Mouse (Mus musculus): ENCODE results near the gene Edaradd. TPM values are rescaled to one million over a fixed set of nuclear protein-coding genes. Genes with fewer than 3 reads are reported as not detected.

Edaradd gene
- total RNA-seq (2021) (under 1 TPM; 0.05 to 0.09 TPM), polyA plus RNA-seq (2012; rRNA removed) (0.08 and 0.09 TPM in 2 replicates)
- long read RNA-seq, partial matches to known transcripts: 0 of 1 reads
- long read RNA-seq, other reads (novel, unspliced or antisense): 1 of 1 reads

DNA sequence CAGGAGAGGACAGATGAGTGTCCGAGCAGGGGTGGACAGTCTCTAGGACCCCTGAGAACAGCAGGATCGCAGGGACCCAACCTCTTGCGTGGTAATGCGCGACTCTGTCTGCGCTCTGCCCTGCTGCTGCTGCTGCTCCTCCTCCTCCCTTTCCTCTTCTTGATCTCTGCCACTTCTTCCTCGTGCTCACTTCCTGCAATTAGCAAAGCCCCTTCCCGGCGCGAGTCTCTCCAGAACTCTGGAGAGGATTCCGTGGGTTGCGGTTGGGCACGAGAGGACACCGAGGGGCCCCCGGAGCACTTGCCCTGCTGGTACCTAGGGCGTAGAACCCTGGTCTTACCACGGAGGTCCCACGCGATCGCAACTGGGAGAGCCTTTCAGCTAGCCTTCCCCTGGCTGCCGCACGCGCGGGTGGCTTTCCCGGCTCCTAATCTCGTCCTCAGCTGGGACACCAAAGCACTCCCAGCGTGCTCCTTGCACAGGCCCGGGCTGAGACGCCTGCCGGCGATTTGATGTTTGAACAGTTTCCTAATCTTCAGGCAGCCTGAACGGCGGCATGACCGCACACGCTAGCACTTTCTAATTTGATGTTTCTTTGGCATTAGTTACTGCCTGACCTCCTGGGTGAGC is at the start of gene Edaradd:
Edaradd (minus strand) TSS at position 484 of the 630 bp plus-strand sequence.
- 1% methylated on average over 35 of the region's 35 CpGs for whole genome bisulfite sequencing
- Histone ChIP-seq H3K9ac (ENCODE audit: low read depth, low read length) (peak within 1 kb of the TSS; percentile 64), H3K4me1 (ENCODE audit: control insufficient read depth, insufficient read depth, low read length) (no peaks in the 10 kb centered on the region), H3K36me3 (ENCODE audit: control insufficient read depth, insufficient read depth, low read length) (no peaks in the 10 kb centered on the region), H3K79me2 (replicated peaks; ENCODE audit: control insufficient read depth, insufficient read depth, low read length) (no peaks in the 10 kb centered on the region), H3K27me3 (ENCODE audit: control insufficient read depth, insufficient read depth, low read length) (0 out of 2 replicates have a peak, but pooled peaks cover 3% of the 10 kb centered on the region), H3K4me3 (peak within 1 kb of the TSS; percentile 58), H3K27ac (no peak within 1 kb of the TSS; the same call in 1 of the 2 replicates)
- peak; percentile 59 to 64 for DNase-seq
- TF ChIP-seq EP300 (IDR thresholded peaks at IDR 0.05; ENCODE audit: insufficient read depth, low read depth, low read length) (no peak), POLR2A (IDR thresholded peaks at IDR 0.05; ENCODE audit: insufficient read depth, low read depth, low read length) (no peak), CTCF (IDR thresholded peaks at IDR 0.05) (peak; percentile 59)
- intact Hi-C loops (cut with DNase I): no loop called here

DNA sequence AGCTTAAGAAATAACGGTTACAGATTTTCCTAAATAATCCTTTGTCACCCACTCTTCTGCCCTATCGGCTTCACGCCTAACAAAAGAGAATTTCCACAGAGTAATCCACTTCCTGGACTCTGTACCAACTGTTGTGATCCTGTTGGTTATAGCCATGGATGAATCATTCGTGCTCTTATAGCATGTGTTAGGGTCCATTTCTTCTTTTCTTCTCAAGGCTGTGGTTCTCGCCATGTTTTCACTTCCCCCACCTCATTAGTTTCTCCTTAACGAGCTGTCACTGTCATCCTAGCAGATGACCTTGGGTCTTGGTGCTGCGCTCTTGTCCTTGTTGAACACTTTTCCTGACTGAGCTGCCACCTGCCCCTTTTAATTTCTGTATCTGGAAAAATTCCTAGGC is 49.5 kb upstream of the Edaradd start:
- H3K4me1 ChIP-seq (ENCODE audit: control insufficient read depth, insufficient read depth, low read length): peaks cover 5% of the 10 kb centered on the region
- H3K9ac ChIP-seq (ENCODE audit: low read depth, low read length): no peak overlapping the region
- no peak overlapping the region for H3K27ac ChIP-seq
- no peak overlapping the region for H3K4me3 ChIP-seq
- TF ChIP-seq CTCF (IDR thresholded peaks at IDR 0.05) (no peak), POLR2A (IDR thresholded peaks at IDR 0.05; ENCODE audit: insufficient read depth, low read depth, low read length) (no peak), EP300 (IDR thresholded peaks at IDR 0.05; ENCODE audit: insufficient read depth, low read depth, low read length) (no peak)
- H3K36me3 ChIP-seq (ENCODE audit: control insufficient read depth, insufficient read depth, low read length): no peaks in the 10 kb centered on the region
- intact Hi-C loops (cut with DNase I): loop anchor here (5.0 kb wide), 1 partner anchor 312 kb away; the partner anchor contains the start of gene Mtr
- H3K79me2 ChIP-seq (replicated peaks; ENCODE audit: control insufficient read depth, insufficient read depth, low read length): no peaks in the 10 kb centered on the region
- no peak for DNase-seq
- WGBS: 81% methylated on average over 7 of the region's 7 CpGs
- H3K27me3 ChIP-seq (ENCODE audit: control insufficient read depth, insufficient read depth, low read length): no peaks in the 10 kb centered on the region

DNA sequence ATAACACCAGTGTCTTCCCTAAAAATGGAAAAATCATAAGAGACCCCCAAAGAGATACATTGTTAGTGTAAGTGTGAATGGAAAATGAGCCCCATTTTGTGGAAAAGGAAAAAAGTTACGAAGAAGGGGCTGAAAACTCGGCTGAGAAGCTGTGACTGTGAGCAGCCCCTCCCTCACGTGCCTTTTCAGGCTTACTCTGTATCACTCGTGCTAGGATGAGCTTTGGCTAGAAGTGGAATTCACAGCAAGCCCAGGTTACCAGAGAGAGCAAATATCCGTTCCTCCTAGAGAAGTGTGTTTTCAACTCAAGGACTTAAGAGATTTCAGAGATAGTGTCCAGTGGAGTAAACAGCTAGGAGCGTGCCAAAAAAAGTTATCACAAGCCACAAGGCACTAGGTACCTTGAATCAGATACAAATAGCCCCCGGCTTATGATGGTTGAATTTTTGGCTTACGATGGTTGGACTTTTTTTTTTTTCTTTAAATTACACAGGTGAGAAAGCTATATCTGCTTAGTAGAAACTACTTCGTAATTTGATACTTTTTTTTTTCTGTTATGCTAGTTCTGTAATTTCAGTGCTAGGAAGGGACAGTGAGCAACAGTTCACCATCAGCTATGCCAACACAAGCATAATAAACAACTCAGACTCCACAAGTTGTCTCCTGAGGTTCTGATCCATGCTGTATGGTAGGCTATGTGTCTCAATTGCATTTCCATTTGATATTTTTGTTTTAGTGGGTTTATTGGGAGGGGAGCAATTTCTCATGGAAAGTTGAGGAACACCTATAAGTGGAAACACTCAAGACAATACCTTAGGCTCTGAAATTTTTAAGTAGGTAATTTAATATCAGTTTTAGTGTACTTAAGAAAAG is 48.6 kb upstream of the Edaradd start:
- H3K27me3 ChIP-seq (ENCODE audit: control insufficient read depth, insufficient read depth, low read length): no peaks in the 10 kb centered on the region
- no peak for DNase-seq
- no peak overlapping the region for H3K27ac ChIP-seq
- peaks cover 5% of the 10 kb centered on the region for H3K4me1 ChIP-seq (ENCODE audit: control insufficient read depth, insufficient read depth, low read length)
- no peaks in the 10 kb centered on the region for H3K79me2 ChIP-seq (replicated peaks; ENCODE audit: control insufficient read depth, insufficient read depth, low read length)
- no peak overlapping the region for H3K9ac ChIP-seq (ENCODE audit: low read depth, low read length)
- no peak overlapping the region for H3K4me3 ChIP-seq
- WGBS: 70% methylated on average over 9 of the region's 9 CpGs
- intact Hi-C loops (cut with DNase I): loop anchor here (5.0 kb wide), 1 partner anchor 312 kb away; the partner anchor contains the start of gene Mtr
- H3K36me3 ChIP-seq (ENCODE audit: control insufficient read depth, insufficient read depth, low read length): no peaks in the 10 kb centered on the region
- no peak for TF ChIP-seq POLR2A (IDR thresholded peaks at IDR 0.05; ENCODE audit: insufficient read depth, low read depth, low read length)
- no peak for TF ChIP-seq CTCF (IDR thresholded peaks at IDR 0.05)
- TF ChIP-seq EP300 (IDR thresholded peaks at IDR 0.05; ENCODE audit: insufficient read depth, low read depth, low read length): no peak

DNA sequence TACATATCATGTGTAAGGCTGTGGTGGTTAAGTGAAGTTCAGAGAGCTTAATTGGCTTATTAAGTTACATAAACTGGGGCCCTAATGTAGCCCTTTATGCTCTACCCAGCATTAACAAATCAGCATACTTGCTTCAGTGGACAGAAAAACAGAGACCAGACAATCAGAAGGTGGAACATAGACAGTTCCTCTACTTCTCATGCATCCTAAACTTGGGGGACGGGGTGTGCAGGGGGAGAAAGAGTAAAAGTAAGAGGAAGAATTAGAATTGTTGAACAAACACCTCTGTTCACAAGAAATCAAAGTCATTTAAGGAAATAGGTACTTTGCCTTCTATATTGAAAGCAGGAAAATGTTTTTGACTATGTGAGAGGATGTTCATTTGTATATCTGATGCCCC is 47.7 kb upstream of the Edaradd start:
- Histone ChIP-seq H3K36me3 (ENCODE audit: control insufficient read depth, insufficient read depth, low read length) (no peaks in the 10 kb centered on the region), H3K27me3 (ENCODE audit: control insufficient read depth, insufficient read depth, low read length) (no peaks in the 10 kb centered on the region), H3K9ac (ENCODE audit: low read depth, low read length) (no peak overlapping the region), H3K4me1 (ENCODE audit: control insufficient read depth, insufficient read depth, low read length) (peaks cover 5% of the 10 kb centered on the region), H3K79me2 (replicated peaks; ENCODE audit: control insufficient read depth, insufficient read depth, low read length) (no peaks in the 10 kb centered on the region), H3K4me3 (no peak overlapping the region), H3K27ac (no peak overlapping the region)
- DNase-seq: no peak
- intact Hi-C loops (cut with DNase I): loop anchor here (2.0 to 5.0 kb wide), 2 partner anchors 105 to 311 kb away; partner anchors contain the start of gene Mtr
- WGBS: 86% methylated on average over 1 of the region's 1 CpGs
- no peak for TF ChIP-seq POLR2A (IDR thresholded peaks at IDR 0.05; ENCODE audit: insufficient read depth, low read depth, low read length)
- no peak for TF ChIP-seq EP300 (IDR thresholded peaks at IDR 0.05; ENCODE audit: insufficient read depth, low read depth, low read length)
- no peak for TF ChIP-seq CTCF (IDR thresholded peaks at IDR 0.05)

DNA sequence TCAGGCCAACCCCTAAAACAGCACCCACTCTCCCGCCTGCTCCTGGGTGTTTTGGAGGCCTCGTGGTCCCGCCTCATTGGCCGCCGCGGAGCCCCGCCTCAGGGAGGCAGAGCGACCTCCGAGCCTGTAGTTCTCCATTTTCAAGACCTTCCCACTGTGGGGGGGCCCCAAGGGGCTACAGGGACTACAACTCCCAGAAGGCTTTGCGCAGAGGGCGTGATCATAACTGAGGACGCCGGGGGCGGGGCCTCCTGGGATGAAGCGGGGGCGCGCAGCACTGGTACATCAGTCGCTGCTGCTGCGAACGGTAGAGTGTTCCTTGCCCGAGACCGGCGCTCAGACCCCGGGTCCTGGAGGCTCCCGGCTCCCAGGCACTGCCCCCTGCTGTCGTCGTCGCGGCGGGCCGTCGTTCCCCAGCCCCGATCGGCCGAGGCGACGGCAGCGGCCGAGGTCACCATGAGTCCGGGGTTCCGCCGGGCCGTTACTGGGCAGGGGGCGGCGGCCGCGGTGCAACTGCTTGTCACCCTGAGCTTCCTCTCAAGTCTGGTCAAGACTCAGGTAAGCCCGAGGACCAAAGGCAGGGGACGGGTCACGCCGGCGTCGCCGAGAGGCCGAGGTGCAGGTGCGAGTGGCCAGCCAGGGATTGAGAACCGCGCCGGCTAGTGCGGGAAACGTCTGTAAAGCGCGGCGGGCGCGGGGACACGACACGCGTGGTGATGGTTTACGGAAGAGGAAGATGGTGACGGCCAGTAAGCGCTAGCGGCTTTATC is 45.6 kb upstream of the Edaradd start, which contains the start of gene Ero1lb:
Ero1lb (plus strand) TSS at position 254 of the 770 bp plus-strand sequence.
- Histone ChIP-seq H3K27ac (peak within 1 kb of the TSS; percentile 36; the same call in 1 of the 2 replicates), H3K4me3 (peak within 1 kb of the TSS; percentile 82)
- TF ChIP-seq POLR2A (IDR thresholded peaks at IDR 0.05; ENCODE audit: insufficient read depth, low read depth, low read length) (peak; percentile 64; the same call in 1 of the 2 replicates), EP300 (IDR thresholded peaks at IDR 0.05; ENCODE audit: insufficient read depth, low read depth, low read length) (no peak), CTCF (IDR thresholded peaks at IDR 0.05) (peak; percentile 24)

More for the DNA sequence above, 45.6 kb upstream of the Edaradd start, which contains the start of gene Ero1lb:
- Histone ChIP-seq H3K79me2 (replicated peaks; ENCODE audit: control insufficient read depth, insufficient read depth, low read length) (no peaks in the 10 kb centered on the region), H3K4me1 (ENCODE audit: control insufficient read depth, insufficient read depth, low read length) (peaks cover 5% of the 10 kb centered on the region), H3K36me3 (ENCODE audit: control insufficient read depth, insufficient read depth, low read length) (no peaks in the 10 kb centered on the region), H3K27me3 (ENCODE audit: control insufficient read depth, insufficient read depth, low read length) (no peaks in the 10 kb centered on the region), H3K9ac (ENCODE audit: low read depth, low read length) (peak within 1 kb of the TSS; percentile 81)
- WGBS: under 1% methylated on average over 73 of the region's 73 CpGs
- DNase-seq: peak; percentile 98 to 99
- intact Hi-C loops (cut with DNase I): loop anchor here (2.0 to 5.0 kb wide), 3 partner anchors 103 to 309 kb away; partner anchors contain the start of genes Heatr1 and Mtr

All from heart, adult 2 months (tissue).